Mouse (Mus musculus) ES-CJ7 (cell line): ENCODE results near the gene Gm16867.
"Not testable (repeated sequence)": the region's sequence is repeated elsewhere in the genome, so short reads cannot be mapped to it uniquely, and the experiment has no call there.

Source experiments
- DNase-seq: peaks from one replicate; pipeline ENCODE4 v3.0.0; 2011; ENCODE audit warnings: low read depth, low spot score

The Gm16867 gene

GRCm38 (mm10) chr14:69467612-69468366 is 35.4 kb downstream of the Gm16867 start:
- not testable (repeated sequence) for DNase-seq

- DNase-seq = not testable (repeated sequence)
Observed at GRCm38 (mm10) chr14:69464465-69464864, 38.7 kb downstream of the Gm16867 start.

- not testable (repeated sequence) for DNase-seq
Observed at GRCm38 (mm10) chr14:69457691-69458090, 45.5 kb downstream of the Gm16867 start.

GRCm38 (mm10) chr14:69454640-69455039 is 48.5 kb downstream of the Gm16867 start:
- not testable (repeated sequence) for DNase-seq

- not testable (repeated sequence) for DNase-seq
Observed at GRCm38 (mm10) chr14:69448845-69449244, 54.3 kb downstream of the Gm16867 start.

GRCm38 (mm10) chr14:69447006-69447405 is 56.2 kb downstream of the Gm16867 start:
- DNase-seq = not testable (repeated sequence)

GRCm38 (mm10) chr14:69443092-69443692 is 60.0 kb downstream of the Gm16867 start:
- not testable (repeated sequence) for DNase-seq

GRCm38 (mm10) chr14:69440955-69441354 is 62.2 kb downstream of the Gm16867 start:
- not testable (repeated sequence) for DNase-seq

- DNase-seq = not testable (repeated sequence)
Observed at GRCm38 (mm10) chr14:69438678-69439214, 64.4 kb downstream of the Gm16867 start.

GRCm38 (mm10) chr14:69421003-69421402 is 82.2 kb downstream of the Gm16867 start:
- not testable (repeated sequence) for DNase-seq

- DNase-seq = not testable (repeated sequence)
Observed at GRCm38 (mm10) chr14:69417545-69417944, 85.6 kb downstream of the Gm16867 start.
